Mouse (Mus musculus) small intestine, adult 2 months (tissue): Measurements from ENCODE around the gene Enc1.

ENCODE experiments used
- CTCF ChIP-seq: fragments of 200-500 bp; IDR thresholded peaks from 2 replicates; pipeline ENCODE4 v1.5.1; 2012; ENCODE audit warnings: low read depth, mild to moderate bottlenecking, control low read depth, inconsistent platforms, low read length, moderate library complexity, mixed read lengths; ENCODE audit not compliant: insufficient replicate concordance, insufficient read length; ENCODE audit errors: extremely low read depth
- POLR2A ChIP-seq: fragments of 200-500 bp; IDR thresholded peaks from 2 replicates; pipeline ENCODE4 v1.6.1; 2012; ENCODE audit warnings: low read depth, mild to moderate bottlenecking, control low read depth, inconsistent platforms, low read length, moderate library complexity

DNA sequence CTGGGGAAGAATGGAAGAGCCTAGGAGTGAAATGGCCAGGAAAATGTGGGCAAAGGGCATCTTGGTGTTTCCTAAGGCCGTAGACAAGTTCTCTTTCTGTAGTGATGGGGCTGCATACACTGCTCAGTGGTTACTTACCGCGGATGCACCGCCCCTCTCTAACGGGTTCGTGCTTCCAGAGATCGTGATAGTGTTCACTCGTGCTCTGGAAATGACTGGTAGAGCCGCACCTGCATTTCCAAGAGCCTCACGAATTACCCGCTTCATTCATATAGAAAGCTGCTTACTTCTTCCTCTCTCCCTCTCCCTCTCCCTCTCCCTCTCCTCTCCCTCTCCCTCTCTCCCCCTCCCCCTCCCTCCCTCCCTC is 54.9 kb downstream of the Enc1 start:
- TF ChIP-seq CTCF (no peak), POLR2A (no peak)
